Mouse (Mus musculus) midbrain, embryonic 16.5 days (tissue): Measurements from ENCODE around the gene Aagab. TPM values are rescaled to one million over a fixed set of nuclear protein-coding genes. Genes with fewer than 3 reads are reported as not detected.

Experiments
- ATAC-seq: fragments of 200-750 bp; cut with Nextera tagmentation; 2 replicates; pipeline ENCODE4 v1.8.0; 2017; ENCODE audit warnings: moderate TSS enrichment
- H3K27ac ChIP-seq: fragments of 300-500 bp; sonication (generic); 2 replicates; pipeline ENCODE4 v1.5.1; 2014; ENCODE audit warnings: mild to moderate bottlenecking, low read length, mixed read lengths
- H3K27me3 ChIP-seq: fragments of 300-500 bp; sonication (generic); 2 replicates; pipeline ENCODE4 v1.6.1; 2014; ENCODE audit warnings: low read depth, low read length, mixed read lengths; ENCODE audit not compliant: control insufficient read depth, insufficient read depth
- H3K36me3 ChIP-seq: fragments of 300-500 bp; sonication (generic); 2 replicates; pipeline ENCODE4 v1.6.1; 2014; ENCODE audit warnings: mild to moderate bottlenecking, low read length, moderate library complexity, mixed read lengths; ENCODE audit not compliant: control insufficient read depth, insufficient read depth
- H3K4me1 ChIP-seq: fragments of 300-500 bp; sonication (generic); 2 replicates; pipeline ENCODE4 v1.6.1; 2014; ENCODE audit warnings: mild to moderate bottlenecking, low read length, mixed read lengths; ENCODE audit not compliant: control insufficient read depth, insufficient read depth
- H3K4me2 ChIP-seq: fragments of 300-500 bp; sonication (generic); 2 replicates; pipeline ENCODE4 v1.6.1; 2014; ENCODE audit warnings: mild to moderate bottlenecking, low read length, mixed read lengths
- H3K4me3 ChIP-seq: fragments of 300-500 bp; sonication (generic); 2 replicates; pipeline ENCODE4 v1.5.1; 2014; ENCODE audit warnings: low read depth, mild to moderate bottlenecking, low read length, moderate library complexity, mixed read lengths
- H3K9ac ChIP-seq: fragments of 300-500 bp; sonication (generic); 2 replicates; pipeline ENCODE4 v1.6.1; 2014; ENCODE audit warnings: low read depth, low read length, mixed read lengths
- H3K9me3 ChIP-seq: fragments of 300-500 bp; sonication (generic); replicated peaks from 2 replicates; pipeline ENCODE4 v1.6.1; 2014; ENCODE audit warnings: mild to moderate bottlenecking, low read length, mixed read lengths; ENCODE audit not compliant: control insufficient read depth, poor library complexity, severe bottlenecking
- WGBS: fragments of 180-500 bp; shearing (Covaris S2); extraction: QIAGEN DNeasy Blood & Tissue Kit; methylation state at CpG from one replicate; pipeline ENCODE4 v1.1.7; 2014; 5-methylcytosine and 5-hydroxymethylcytosine counted together
- polyA plus RNA-seq: library from polyadenylated mRNA; unstranded; fragments of >200 nt; fragmentation: Nextera tagmentation; extraction: Ambion mirVana; gene quantifications from 2 replicates; pipeline ENCODE4 v1.2.1, GENCODE M21; 2015

Aagab gene
- polyA plus RNA-seq, 1 experiment from 2014 or later: 69.6 TPM

GRCm38 (mm10) chr9:63682301-63682700, 79.8 kb downstream of the Aagab start:
- H3K9ac ChIP-seq: no peak overlapping the region
- H3K36me3 ChIP-seq: no peaks in the 10 kb centered on the region
- WGBS: 83% methylated on average over 9 of the region's 9 CpGs
- no peaks in the 10 kb centered on the region for H3K4me1 ChIP-seq
- no peaks in the 10 kb centered on the region for H3K9me3 ChIP-seq
- H3K27me3 ChIP-seq: no peaks in the 10 kb centered on the region
- no peak overlapping the region for H3K4me2 ChIP-seq
- H3K4me3 ChIP-seq: no peak overlapping the region
- no peak for ATAC-seq
- H3K27ac ChIP-seq: no peak overlapping the region

DNA sequence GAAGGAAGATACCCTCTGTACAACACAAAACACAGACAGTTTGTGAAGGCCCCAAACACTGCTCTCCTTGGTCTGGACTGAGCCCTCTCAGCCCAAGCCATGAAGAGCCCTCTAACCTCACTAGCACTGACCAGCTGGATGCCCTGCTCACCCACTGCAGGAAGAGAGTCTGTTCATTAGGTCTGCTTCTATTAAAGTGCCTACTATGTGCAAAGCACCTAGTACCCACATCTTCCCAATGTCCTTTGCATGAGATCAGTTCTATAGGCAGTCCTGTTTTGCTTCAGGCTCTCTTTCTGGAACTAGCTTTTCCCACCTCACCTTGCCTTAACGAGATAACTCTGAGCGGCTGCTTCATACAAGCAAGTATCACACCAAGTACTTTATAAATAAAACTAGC, 80.5 kb downstream of the Aagab start:
- H3K4me3 ChIP-seq: no peak overlapping the region
- 89% methylated on average over 2 of the region's 2 CpGs for WGBS

DNA sequence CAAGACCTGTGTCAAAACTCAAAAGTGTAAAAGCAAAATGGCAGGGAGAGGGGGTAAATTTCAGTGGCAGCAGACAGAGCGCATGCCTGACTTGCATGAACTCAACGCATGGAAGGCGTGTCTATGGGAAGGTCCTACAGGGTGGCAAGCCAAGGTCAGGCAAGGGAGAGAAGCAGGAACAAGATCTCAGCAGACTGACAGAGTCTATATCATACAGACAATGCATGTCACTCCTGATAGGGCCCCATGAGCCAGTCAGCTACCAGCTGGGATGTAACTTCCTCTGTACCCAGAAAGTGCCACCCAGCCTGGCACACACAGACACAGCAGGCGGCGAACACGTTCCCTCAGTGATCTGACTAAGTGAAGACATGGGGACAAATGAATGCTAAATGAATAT, 81.8 kb downstream of the Aagab start:
- 96% methylated on average over 6 of the region's 6 CpGs for WGBS
- Histone ChIP-seq H3K27me3 (no peaks in the 10 kb centered on the region), H3K9ac (no peak overlapping the region), H3K36me3 (no peaks in the 10 kb centered on the region), H3K4me1 (no peaks in the 10 kb centered on the region), H3K4me2 (no peak overlapping the region), H3K9me3 (no peaks in the 10 kb centered on the region), H3K4me3 (no peak overlapping the region), H3K27ac (no peak overlapping the region)
- no peak for ATAC-seq

More for the DNA sequence above, 80.5 kb downstream of the Aagab start:
- Histone ChIP-seq H3K4me1 (no peaks in the 10 kb centered on the region), H3K9me3 (no peaks in the 10 kb centered on the region), H3K27ac (no peak overlapping the region), H3K9ac (no peak overlapping the region), H3K36me3 (no peaks in the 10 kb centered on the region), H3K4me2 (no peak overlapping the region), H3K27me3 (no peaks in the 10 kb centered on the region)
- no peak for ATAC-seq

DNA sequence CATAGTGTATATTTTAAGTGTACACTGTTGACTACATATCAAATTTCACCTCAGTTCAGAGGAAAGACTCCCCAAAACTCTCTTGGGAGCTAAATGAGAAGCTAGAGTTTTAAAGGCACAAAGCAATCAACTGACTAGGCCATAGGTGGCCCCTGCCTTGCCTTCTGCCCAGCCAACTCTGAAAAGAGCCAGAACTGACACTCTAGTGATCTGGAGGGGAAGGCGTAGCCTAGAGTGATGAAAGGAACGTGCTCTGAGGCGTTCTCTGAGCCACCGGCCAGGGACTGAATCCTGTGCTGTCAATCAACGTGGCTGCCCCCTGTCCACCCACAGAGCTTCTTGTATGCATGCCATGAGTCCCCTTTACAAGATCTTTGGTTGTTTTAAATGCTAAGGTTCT, 82.9 kb downstream of the Aagab start:
- no peak overlapping the region for H3K4me3 ChIP-seq
- H3K36me3 ChIP-seq: no peaks in the 10 kb centered on the region
- H3K9ac ChIP-seq: no peak overlapping the region
- no peaks in the 10 kb centered on the region for H3K27me3 ChIP-seq
- ATAC-seq: no peak
- H3K27ac ChIP-seq: no peak overlapping the region
- H3K4me1 ChIP-seq: no peaks in the 10 kb centered on the region
- H3K4me2 ChIP-seq: no peak overlapping the region
- H3K9me3 ChIP-seq: no peaks in the 10 kb centered on the region
- WGBS: 45% methylated on average over 5 of the region's 5 CpGs

DNA sequence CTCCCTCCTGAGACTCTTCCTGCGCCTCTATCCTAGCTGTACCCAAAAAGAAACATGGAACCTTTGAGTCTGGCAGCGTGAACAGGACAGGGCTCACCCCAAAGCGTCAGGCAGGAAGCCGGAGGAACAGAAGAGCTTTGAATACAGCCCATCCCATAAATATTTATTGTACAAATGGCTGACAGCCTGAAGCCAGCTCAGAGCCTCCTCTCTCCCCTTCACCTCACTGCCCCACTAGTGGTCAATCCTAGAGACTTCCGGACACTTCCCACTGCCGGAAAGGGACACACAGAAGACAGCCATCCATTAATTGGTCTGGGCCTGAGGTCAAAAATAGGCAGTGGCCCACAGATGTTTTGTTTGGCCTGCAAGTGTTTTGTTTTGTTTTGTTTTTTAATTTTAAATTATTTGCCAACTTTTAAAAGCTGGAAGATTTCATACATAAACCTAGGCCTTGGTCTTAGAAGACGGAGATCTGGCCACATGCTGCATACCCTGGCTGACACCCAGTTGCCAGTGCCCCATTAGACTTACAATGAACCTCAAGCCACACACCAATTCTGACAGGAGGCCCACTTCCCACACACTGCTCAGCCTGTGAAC, 85.1 kb downstream of the Aagab start:
- Histone ChIP-seq H3K4me2 (no peak overlapping the region), H3K4me3 (no peak overlapping the region), H3K27me3 (no peaks in the 10 kb centered on the region), H3K36me3 (no peaks in the 10 kb centered on the region), H3K9me3 (no peaks in the 10 kb centered on the region), H3K9ac (no peak overlapping the region), H3K27ac (no peak overlapping the region), H3K4me1 (no peaks in the 10 kb centered on the region)
- ATAC-seq: no peak
- 79% methylated on average over 7 of the region's 7 CpGs for WGBS

DNA sequence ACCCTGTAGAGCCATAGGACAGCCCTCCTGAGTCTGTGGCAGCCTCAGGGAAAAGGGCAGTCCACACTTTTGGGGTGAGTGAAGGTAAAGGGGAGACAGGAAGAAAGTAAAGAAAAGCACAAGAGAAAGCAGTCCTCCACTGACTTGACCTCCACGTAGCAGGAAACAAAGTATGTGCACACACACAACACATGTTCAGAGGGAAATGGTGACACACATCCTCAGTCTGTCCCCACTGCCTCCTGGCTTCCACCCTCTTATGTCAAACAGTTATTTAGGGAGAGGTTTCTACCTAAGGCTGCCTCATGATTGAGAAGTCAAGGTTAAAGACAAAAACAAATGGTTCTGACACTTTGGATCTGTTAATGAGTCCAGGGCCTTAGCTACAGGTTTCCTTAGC, 88.1 kb downstream of the Aagab start:
- 100% methylated on average over 1 of the region's 1 CpGs for WGBS
- H3K36me3 ChIP-seq: no peaks in the 10 kb centered on the region
- H3K4me3 ChIP-seq: no peak overlapping the region
- H3K4me2 ChIP-seq: no peak overlapping the region
- no peaks in the 10 kb centered on the region for H3K9me3 ChIP-seq
- no peaks in the 10 kb centered on the region for H3K4me1 ChIP-seq
- no peak overlapping the region for H3K9ac ChIP-seq
- no peaks in the 10 kb centered on the region for H3K27me3 ChIP-seq
- H3K27ac ChIP-seq: no peak overlapping the region
- no peak for ATAC-seq

DNA sequence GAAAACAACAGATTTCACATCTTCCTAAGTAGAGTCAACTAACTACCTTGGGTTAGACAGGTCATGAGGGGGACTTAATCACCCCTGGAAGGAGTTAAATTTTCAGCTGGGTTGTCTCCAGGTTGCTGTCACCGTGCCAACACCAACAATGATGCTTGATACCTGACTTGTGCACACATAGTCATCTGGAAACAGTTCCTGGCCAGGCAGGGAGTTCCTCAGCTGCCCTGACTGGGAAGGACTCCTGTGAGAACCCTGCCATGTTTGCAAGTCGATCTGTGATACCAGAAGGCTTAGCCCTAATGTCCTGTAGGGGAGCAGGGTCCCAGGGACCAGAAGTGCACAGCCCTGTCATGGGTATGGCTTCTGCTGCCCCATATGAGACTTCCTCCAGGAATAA, 89.5 kb downstream of the Aagab start:
- no peak overlapping the region for H3K9ac ChIP-seq
- H3K4me1 ChIP-seq: peaks cover 2% of the 10 kb centered on the region; the same call in 1 of the 2 replicates
- no peak overlapping the region for H3K4me3 ChIP-seq
- H3K27me3 ChIP-seq: no peaks in the 10 kb centered on the region
- H3K4me2 ChIP-seq: no peak overlapping the region
- 90% methylated on average over 2 of the region's 2 CpGs for WGBS
- ATAC-seq: no peak
- no peaks in the 10 kb centered on the region for H3K36me3 ChIP-seq
- H3K27ac ChIP-seq: no peak overlapping the region
- no peaks in the 10 kb centered on the region for H3K9me3 ChIP-seq

Other genes starting within 250 kb of the Aagab start
- 31.2 and 33.2 TPM in 2 replicates for gene Map2k5, start 224.8 kb upstream of the Aagab start, polyA plus RNA-seq
- 60.2 and 61.7 TPM in 2 replicates for gene 2300009A05Rik, start 203.4 kb upstream of the Aagab start, polyA plus RNA-seq
- 0.15 TPM in 1 of 2 replicates, not detected in the other for gene Iqch, start 167 bp upstream of the Aagab start, polyA plus RNA-seq
- gene Smad3, start 155.3 kb downstream of the Aagab start, polyA plus RNA-seq: 5.7 and 6.1 TPM in 2 replicates